Mouse (Mus musculus): ENCODE data around the gene Abca7.
"Not testable (repeated sequence)": the region's sequence is repeated elsewhere in the genome, so short reads cannot be mapped to it uniquely, and the experiment has no call there.

Abca7 gene

DNA sequence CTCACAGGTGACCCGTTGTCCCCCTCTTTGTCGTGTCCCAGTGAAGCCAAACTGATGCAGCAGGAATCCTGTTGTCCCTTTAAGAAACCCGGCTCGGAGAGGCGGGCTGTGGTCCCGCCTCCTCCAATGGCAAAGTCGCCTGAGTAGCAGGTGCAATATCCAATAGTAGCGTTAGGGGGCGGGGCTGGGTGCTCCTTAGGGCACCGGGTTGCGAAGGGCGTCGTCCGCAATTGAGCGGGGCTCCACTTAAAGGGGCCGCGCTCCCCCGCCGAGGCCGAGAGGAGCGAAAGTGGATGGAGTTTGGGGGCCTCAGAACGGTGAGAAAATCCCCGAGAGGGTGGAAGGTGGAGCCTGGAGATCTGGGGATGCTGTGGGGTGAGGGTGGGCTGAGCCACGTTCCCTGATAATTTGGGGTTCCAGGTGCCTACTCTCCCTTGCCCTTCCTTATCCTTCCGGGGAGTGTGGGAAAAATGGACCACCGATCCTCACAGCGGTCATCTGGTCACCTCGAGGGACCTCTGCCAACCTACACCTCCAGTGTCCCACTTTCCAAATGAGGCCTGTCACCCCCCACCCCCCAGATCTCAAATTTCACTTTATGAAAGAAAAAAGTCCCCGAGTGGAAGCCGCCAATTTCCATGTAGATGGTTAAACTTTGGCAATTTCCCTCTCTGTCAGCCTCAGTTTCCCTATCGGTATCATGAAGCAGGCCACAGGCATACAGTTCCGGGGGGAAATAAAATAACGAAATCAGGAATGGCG lies at the start of gene Abca7:
Gene Abca7 (plus strand): TSS at position 223 of the 762 bp plus-strand sequence.
- peak; percentile 95 for DNase-seq

GRCm38 (mm10) chr10:79946752-79947322 lies 49.5 kb upstream of the Abca7 start:
- DNase-seq = no peak

DNA sequence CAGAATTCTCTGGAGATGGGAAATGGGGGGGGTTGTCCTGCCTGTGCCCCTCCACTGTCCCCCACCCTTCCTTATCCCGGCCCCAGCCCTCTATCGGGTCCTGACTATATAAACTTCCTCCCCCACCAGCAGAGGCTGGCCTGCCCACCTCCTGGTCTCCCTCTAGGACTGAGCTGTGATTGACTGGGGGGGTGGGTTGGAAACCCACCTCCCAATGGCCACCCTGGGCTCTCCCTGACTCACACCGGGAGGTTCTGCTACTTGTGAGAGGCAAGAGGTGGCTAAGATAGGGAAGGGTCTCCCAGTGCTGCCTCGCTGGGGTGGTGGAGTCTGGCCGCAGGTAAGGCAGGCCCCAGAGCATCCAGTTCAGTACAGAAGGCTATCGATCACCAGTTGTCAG lies 48.8 kb upstream of the Abca7 start:
- DNase-seq = no peak

DNA sequence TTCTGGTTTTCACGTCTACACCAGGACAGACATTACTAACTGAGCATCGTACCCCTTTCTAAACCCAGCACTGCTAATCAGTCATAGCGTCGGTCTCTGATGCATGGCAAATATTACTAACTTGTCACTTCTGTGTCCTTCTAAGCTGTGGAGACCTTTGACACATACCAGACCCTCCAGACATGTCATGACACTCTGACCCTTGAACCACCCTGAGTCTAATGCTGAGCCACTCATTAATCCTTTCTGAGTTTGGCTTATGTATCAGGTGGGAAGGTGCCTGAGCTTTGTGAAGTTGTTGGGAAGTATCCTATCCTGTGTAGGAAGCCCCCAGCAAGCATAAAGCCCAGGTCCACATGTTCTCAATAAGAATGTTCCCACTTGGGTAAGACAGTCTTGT lies 46.4 kb upstream of the Abca7 start:
- no peak for DNase-seq

DNA sequence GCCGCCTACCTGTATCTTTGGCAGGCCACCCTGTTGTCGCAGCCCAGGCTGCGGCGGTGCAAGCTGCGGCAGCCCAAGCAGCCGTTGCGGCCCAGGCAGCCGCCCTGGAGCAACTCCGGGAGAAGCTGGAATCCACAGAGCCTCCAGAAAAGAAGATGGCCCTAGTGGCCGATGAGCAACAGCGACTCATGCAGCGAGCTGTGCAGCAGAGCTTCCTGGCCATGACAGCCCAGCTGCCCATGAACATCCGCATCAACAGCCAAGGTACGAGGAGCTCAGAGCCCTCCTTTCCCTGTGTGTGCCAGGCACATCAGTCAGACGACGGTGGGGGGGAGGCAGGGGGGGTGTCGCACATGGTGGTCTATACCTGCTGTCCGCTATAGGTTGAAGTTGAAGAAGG lies 45.6 kb upstream of the Abca7 start:
- DNase-seq = no peak

- no peak for DNase-seq
These were observed 42.3 kb upstream of the Abca7 start for GRCm38 (mm10) chr10:79953946-79954345.

DNA sequence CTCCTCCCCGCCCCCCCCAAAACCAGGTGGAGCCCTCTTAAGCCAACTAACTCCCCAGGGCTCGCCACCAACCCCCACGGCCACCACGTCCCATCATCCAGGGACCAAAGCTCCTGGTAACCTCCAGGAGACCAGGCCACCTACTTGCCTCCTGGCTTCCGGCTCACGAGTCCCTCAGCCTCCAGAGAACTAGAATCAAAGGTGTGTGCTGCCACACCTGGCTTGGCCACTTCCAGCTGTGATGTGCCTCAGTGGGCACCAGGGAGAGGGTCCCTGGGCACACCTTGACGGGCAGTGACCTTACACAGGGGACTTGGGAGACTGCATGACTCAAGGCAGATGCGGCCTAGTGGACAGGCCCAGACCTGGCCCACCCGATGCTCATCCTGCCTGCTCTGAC lies 40.6 kb upstream of the Abca7 start:
- no peak for DNase-seq

DNA sequence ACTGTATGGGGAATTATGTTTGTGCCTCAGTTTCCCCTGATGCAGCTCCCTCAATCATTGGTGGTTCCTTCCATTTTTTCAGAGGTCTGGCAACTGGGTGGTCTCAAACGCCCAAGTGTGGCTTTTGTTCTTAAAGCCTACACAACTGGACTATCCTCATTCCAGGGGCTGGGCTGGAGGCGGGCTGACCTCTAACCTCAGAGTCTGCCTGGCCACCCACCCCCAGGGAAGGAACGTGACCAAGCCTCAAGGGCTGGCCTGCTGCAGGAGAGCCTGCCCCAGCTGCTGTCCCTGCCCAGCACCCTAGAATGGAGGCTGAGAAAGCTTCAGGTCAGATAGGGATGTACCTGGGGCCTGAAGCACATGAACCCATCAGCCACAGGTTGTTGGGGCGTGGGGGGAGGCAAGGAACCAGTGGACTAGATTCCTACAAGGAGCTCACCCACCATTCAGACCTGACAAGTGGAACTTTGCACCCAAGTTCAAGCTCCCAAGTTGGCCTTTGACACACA lies 39.6 kb upstream of the Abca7 start:
- no peak for DNase-seq

- peak; percentile 59 for DNase-seq
These were observed 38.0 kb upstream of the Abca7 start for GRCm38 (mm10) chr10:79958140-79958816.

DNA sequence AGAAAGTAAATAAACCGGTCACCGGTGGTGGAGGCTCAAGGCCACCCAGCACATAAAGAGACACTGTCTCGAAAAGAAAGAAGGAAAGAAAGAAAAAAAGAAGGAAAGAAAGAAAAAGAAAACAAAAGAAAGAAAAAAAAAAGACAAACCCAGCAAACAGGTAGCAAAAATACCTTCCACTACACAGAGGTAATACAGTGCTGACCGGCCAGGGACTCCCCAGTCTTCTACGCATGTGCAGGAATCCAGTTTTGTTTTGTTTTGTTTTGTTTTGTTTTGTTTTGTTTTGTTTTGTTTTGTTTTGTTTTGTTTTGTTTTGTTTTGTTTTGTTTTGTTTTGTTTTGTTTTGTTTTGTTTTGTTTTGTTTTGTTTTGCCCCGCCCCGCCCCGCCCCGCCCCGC lies 36.9 kb upstream of the Abca7 start:
- not testable (repeated sequence) for DNase-seq

DNA sequence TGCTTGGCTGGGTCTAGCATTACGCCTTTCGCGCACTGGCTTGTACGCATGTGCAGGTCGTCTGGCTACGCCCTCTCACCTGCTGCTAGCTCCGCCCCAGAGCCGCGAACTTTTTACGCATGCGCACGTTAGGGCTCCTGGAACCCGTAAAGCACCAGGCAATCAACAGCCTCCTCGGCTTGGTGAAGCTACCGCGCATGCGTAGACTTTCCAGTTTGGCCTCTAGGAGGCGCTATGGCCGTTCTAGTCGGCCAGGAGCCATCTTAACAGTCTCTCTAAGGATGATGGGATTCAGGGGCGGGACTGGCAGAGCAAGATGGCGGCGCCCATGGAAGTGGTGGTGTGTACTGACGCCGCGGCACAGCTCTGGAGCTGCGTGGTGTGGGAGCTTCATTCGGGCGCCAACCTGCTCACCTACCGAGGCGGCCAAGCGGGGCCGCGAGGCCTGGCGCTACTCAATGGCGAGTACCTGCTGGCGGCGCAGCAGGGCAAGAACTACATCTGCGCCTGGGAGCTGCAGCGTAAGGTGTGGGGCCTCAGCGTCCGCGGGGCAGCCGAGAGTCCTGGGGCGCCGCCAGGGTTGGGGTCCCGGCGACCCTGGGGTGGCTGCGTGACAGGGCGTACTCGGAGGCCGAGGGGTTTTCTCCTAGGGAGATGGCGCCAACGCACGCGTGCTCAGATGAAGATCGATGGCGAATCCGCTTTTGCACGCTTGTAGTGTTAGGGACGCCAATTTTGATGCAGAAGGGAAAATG lies 36.3 kb upstream of the Abca7 start, which contains the start of gene Wdr18:
Gene Wdr18 (plus strand): TSS at position 306 of the 755 bp plus-strand sequence.
- DNase-seq = peak; percentile 99

- no peak for DNase-seq
These were observed 35.5 kb upstream of the Abca7 start for GRCm38 (mm10) chr10:79960671-79961294.

DNA sequence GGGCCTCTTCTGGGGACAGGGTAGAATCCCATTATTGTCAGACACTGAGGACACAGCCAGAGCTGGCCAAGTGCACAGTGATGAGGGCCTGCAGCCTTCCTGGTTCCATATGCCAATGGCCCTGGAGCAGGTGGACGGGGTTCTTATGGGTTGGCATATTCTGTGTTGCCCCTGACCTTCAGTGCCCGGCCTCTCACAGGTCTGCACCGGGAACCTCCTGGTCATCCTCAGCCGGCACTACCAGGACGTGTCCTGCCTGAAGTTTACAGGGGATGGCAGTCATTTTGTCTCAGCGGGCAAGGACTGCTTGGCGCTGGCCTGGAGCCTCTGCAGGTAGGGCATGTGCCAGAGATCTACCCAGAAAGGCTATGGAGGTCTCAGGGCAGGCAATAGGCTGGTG lies 31.6 kb upstream of the Abca7 start:
- no peak for DNase-seq

- no peak for DNase-seq
These were observed 31.0 kb upstream of the Abca7 start for GRCm38 (mm10) chr10:79965325-79965724.

GRCm38 (mm10) chr10:79966886-79967400 lies 29.4 kb upstream of the Abca7 start:
- DNase-seq = no peak

DNA sequence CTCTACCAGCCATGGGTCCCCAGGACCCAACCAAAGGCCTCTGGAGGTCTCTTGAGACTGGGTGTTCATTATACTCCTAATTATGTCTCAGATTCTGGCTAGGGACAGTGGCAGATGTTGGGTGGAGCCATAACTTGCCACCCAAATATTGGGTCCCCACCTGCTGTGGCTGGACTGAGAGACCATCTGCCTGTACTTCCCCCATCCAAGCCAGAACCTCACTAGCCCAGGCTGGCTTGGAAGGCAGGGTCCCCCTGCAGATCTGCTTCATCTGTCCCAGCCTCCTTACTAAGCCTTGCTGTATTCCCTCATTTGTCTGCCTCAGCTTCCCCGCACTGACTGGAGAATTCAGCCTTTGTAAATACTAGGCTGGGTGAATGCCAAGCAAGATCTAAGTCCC lies 28.1 kb upstream of the Abca7 start:
- no peak for DNase-seq

DNA sequence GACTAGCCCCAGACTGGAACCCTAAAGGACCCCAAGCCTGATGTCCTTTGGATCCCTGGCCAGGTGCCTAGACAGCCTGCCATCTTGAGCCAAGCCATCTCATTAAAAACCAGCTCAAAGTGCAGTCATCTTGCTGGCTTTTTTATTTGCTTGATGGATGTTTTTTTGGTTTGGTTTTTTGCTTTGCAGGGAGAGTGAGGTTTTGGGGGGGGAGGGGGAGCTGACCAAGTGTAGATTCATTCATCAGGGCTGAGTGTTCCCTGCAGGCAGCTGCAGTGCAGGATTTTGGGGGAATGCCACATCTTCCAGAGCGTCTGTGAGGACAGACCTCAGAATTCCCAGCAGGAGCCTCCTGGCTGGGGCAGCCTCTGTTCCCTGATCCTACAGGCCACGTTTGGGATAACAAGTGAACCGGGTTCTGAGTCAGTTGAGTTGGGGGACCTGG lies 27.1 kb upstream of the Abca7 start:
- DNase-seq = no peak

- DNase-seq = no peak
These were observed 25.7 kb upstream of the Abca7 start, which contains the start of gene Grin3b for GRCm38 (mm10) chr10:79970415-79971182. Gene Grin3b, plus strand, starts transcription at chr10:79970715.

DNA sequence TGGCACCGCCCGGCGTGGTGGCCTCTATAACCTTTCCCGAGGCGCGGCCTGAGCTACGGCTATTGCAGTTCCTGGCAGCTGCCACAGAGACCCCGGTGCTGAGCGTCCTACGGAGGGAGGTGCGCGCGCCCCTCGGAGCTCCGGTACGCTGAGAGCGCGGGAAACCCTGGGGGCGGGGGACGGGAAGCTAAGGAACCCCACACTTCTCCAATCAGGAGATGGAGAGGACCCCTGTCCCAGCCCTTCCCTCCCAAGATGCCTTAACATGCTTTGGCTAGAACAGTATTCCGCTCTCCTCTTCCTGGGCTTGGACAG lies 25.2 kb upstream of the Abca7 start:
- DNase-seq = no peak

GRCm38 (mm10) chr10:79972831-79973230 lies 23.5 kb upstream of the Abca7 start:
- no peak for DNase-seq

GRCm38 (mm10) chr10:79974087-79974486 lies 22.2 kb upstream of the Abca7 start:
- no peak for DNase-seq

GRCm38 (mm10) chr10:79974668-79975067 lies 21.6 kb upstream of the Abca7 start:
- no peak for DNase-seq

Measured in layer of hippocampus, adult 9-11 months (tissue).